Mouse (Mus musculus) C2C12 (cell line): ENCODE data around the gene Leo1. TPM values are rescaled to one million over a fixed set of nuclear protein-coding genes. Genes with fewer than 3 reads are reported as not detected.
"Not testable (repeated sequence)": the region's sequence is repeated elsewhere in the genome, so short reads cannot be mapped to it uniquely, and the experiment has no call there.

ENCODE experiments used
- H3K27me3 ChIP-seq: one replicate; pipeline ENCODE4 v1.6.1; 2011; ENCODE audit not compliant: control insufficient read depth, insufficient read depth, insufficient read length
- H3K36me3 ChIP-seq: one replicate; pipeline ENCODE4 v1.6.1; 2011; ENCODE audit not compliant: control insufficient read depth, insufficient read depth
- H3K4me3 ChIP-seq: one replicate; pipeline ENCODE4 v1.5.1; 2011; ENCODE audit warnings: mild to moderate bottlenecking, control low read depth; ENCODE audit not compliant: poor library complexity, insufficient read depth, severe bottlenecking
- H3K79me2 ChIP-seq: one replicate; pipeline ENCODE4 v1.6.1; 2011; ENCODE audit not compliant: control insufficient read depth, insufficient read depth
- H3K79me3 ChIP-seq: one replicate; pipeline ENCODE4 v1.6.1; 2011; ENCODE audit warnings: low read depth, control low read depth
- H3ac ChIP-seq: one replicate; pipeline ENCODE3; 2011; ENCODE audit warnings: low read depth; ENCODE audit not compliant: control insufficient read depth, insufficient read length
- CEBPB ChIP-seq: IDR thresholded peaks from one replicate; pipeline ENCODE4 v1.6.1; 2011; ENCODE audit warnings: low read depth, mild to moderate bottlenecking, control low read depth, moderate library complexity
- CTCF ChIP-seq: IDR thresholded peaks from one replicate; pipeline ENCODE4 v1.5.1; 2011; ENCODE audit not compliant: control insufficient read depth, insufficient read depth, insufficient read length
- FOSL1 ChIP-seq: IDR thresholded peaks from one replicate; pipeline ENCODE4 v1.8.0; 2011; ENCODE audit warnings: mild to moderate bottlenecking, low read length; ENCODE audit not compliant: poor library complexity, insufficient read depth, severe bottlenecking
- MAX ChIP-seq: IDR thresholded peaks from one replicate; pipeline ENCODE4 v1.6.1; 2011; ENCODE audit warnings: mild to moderate bottlenecking, control low read depth
- MYOD1 ChIP-seq: IDR thresholded peaks from one replicate; pipeline ENCODE4 v1.6.1; 2011; ENCODE audit warnings: low read depth; ENCODE audit not compliant: control insufficient read depth, insufficient read length
- MYOG ChIP-seq: IDR thresholded peaks from one replicate; pipeline ENCODE4 v1.6.1; 2011; ENCODE audit not compliant: control insufficient read depth, insufficient read length; ENCODE audit errors: extremely low read depth
- USF1 ChIP-seq: IDR thresholded peaks from one replicate; pipeline ENCODE4 v1.6.1; 2011; ENCODE audit warnings: low read depth, mild to moderate bottlenecking, control low read depth, moderate library complexity
- polyA plus RNA-seq: library from polyadenylated mRNA; unstranded; fragments of >200 nt; fragmentation: generic; extraction: Trizol; gene quantifications from one replicate; pipeline ENCODE4 v1.2.1, GENCODE M21; 2012; ENCODE audit warnings: missing spikeins

The Leo1 gene
- polyA plus RNA-seq, 1 experiment = 16.4 TPM

DNA sequence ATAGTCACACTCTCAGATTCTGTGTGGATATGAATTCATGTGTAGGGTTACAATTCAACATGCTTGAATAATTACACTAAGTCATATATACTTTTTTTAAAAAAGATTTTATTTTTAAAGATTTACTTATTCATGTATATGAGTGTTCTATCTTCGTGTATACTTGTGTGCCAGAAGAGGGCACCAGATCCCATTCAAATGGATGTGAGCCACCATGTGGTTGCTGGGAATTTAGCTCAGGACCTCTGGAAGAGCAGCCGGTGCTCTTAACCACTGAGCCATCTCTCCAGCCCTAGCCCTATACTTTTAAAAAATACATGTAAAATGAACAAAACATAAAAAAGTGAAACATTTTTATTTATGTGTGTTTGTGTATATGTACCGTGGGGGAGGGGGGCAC lies 26.3 kb downstream of the Leo1 start:
- TF ChIP-seq USF1 (no peak), CEBPB (no peak), FOSL1 (no peak), MYOG (no peak), MYOD1 (no peak), CTCF (no peak), MAX (no peak)
- no peak overlapping the region for H3ac ChIP-seq
- H3K79me2 ChIP-seq = no peaks in the 10 kb centered on the region
- H3K79me3 ChIP-seq = no peaks in the 10 kb centered on the region
- H3K27me3 ChIP-seq = no peaks in the 10 kb centered on the region
- peaks cover 35% of the 10 kb centered on the region for H3K36me3 ChIP-seq
- no peak overlapping the region for H3K4me3 ChIP-seq

DNA sequence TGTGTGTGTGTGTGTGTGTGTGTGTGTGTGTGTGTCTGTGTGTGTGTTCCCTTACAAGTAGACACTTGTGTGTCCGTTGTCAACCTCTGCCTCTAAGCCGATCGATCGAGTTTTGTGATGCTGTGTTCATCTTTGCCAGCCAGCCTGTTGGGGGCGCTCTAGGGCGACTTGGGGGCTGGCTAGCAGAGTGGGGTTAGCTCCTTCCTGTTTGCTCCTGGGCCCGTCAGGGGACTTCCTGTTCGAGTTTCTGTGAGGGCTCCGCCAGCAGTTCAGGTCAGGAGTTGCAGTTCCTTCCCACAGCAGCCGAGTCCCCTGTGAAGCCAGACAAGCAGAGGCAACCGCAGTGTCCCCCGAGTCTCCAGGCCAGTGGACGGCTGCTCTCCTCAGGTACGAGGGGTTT lies 27.0 kb downstream of the Leo1 start:
- Histone ChIP-seq H3K4me3 (no peak overlapping the region), H3K79me3 (no peaks in the 10 kb centered on the region), H3K27me3 (no peaks in the 10 kb centered on the region), H3K79me2 (no peaks in the 10 kb centered on the region), H3ac (no peak overlapping the region), H3K36me3 (peaks cover 35% of the 10 kb centered on the region)
- TF ChIP-seq USF1 (no peak), MYOD1 (no peak), CTCF (no peak), MYOG (no peak), FOSL1 (no peak), MAX (no peak), CEBPB (no peak)

DNA sequence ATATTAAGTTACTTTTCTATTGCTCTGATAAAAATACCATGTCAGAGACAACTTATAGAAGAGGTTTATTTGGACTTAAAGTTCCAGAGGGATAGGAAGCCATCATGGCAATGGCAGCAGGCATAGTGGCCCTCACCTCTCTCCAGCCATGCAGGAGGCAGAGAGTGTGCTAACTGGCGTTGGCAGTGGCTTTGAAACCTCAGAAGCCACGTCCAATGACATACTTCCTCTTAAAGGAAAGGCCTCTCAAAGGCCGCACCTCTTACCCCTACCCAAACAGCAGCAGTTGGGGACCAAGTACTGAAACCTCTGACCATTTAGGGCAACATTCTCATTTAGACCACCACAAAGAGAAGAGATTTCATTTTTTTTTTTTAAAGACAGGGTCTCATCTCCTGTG lies 35.9 kb downstream of the Leo1 start:
- TF ChIP-seq MYOG (no peak), FOSL1 (no peak), MAX (no peak), CEBPB (no peak), USF1 (no peak), MYOD1 (no peak), CTCF (no peak)
- H3K36me3 ChIP-seq = peaks cover 1% of the 10 kb centered on the region
- no peaks in the 10 kb centered on the region for H3K79me2 ChIP-seq
- H3K4me3 ChIP-seq = no peak overlapping the region
- H3K27me3 ChIP-seq = no peaks in the 10 kb centered on the region
- H3ac ChIP-seq = no peak overlapping the region
- no peaks in the 10 kb centered on the region for H3K79me3 ChIP-seq

DNA sequence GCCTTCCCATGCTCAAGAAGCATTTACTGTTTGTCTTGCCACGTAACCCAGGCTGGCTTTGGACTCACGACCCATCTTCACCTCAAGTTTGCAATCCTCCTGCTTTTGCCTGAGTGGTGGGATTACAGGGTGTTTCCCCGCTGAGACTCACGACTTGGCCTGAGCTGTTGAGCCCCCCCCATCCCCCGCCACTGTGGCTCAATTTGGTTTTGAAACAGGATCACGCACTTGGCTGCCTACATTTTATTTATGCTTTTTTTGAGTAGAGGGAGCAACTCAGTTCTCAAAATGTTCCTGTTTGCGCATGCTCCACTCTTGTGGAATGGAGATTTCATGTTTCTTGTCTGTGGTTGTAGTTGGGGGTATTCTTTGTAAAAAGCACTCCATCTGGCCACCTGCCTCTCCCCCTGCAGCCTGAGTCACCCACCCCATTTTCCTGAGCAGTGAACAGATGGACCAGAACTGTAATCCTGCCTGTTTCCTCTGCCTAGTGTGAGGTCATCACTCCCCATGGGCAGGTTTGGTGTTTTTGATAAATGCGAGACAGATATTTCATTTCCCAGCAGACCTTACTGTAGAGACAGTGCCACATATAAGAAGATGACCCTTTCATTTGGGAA lies 37.9 kb downstream of the Leo1 start:
- H3K4me3 ChIP-seq = no peak overlapping the region
- no peaks in the 10 kb centered on the region for H3K27me3 ChIP-seq
- H3K36me3 ChIP-seq = no peaks in the 10 kb centered on the region
- TF ChIP-seq MYOG = no peak
- no peak for TF ChIP-seq CEBPB
- no peak for TF ChIP-seq USF1
- no peaks in the 10 kb centered on the region for H3K79me2 ChIP-seq
- no peak overlapping the region for H3ac ChIP-seq
- H3K79me3 ChIP-seq = no peaks in the 10 kb centered on the region

DNA sequence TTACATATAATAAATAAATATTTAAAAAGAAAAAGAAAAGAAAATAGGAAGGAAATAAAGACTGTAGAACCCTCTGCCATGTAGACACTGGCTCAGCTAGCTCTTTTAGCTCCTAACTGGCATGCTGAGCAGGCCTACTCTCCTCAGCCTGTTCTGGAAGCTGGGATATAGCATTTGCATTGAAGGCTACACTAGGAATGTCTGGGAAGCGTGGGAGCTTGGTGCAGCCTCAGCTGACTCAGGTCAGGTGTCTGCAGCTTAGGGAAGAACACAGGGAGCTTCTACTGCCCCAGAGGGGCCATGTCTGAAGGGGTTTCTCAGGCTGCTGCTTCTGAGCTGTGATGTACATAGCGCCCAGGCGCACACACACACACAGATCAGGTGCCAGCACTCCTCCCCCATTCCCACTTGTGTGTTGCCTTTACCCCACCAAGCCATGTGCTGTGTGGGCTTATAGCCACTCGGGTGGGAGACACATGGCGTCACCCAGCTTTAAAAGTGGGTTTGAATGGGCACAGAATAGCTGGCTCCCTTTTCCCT lies 39.3 kb downstream of the Leo1 start:
- Histone ChIP-seq H3K27me3 (no peaks in the 10 kb centered on the region), H3K79me3 (no peaks in the 10 kb centered on the region), H3K79me2 (no peaks in the 10 kb centered on the region), H3ac (no peak overlapping the region), H3K36me3 (no peaks in the 10 kb centered on the region), H3K4me3 (no peak overlapping the region)
- TF ChIP-seq USF1 = no peak
- TF ChIP-seq FOSL1 = no peak
- TF ChIP-seq CTCF = no peak
- no peak for TF ChIP-seq MYOD1
- TF ChIP-seq CEBPB = no peak
- no peak for TF ChIP-seq MYOG
- no peak for TF ChIP-seq MAX

DNA sequence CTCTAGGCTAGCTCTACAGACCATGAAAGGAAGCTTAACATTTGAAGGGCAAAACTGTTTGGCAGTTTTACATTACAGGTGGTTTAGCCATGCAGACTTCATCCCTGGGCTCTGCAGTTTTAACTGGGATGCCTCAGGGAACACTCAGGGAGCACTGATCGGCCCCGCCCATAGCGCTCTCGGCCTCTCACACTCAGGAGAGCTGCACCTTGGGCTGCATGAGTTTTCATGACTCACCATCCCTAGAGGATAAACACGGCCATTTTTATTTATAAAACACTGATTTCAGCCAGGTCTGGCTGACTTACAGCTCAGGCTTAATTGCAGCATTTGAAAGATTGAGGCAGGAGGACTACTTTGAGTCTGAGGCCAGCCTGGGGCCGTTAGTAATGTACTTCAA lies 43.9 kb downstream of the Leo1 start:
- H3K27me3 ChIP-seq = no peaks in the 10 kb centered on the region
- no peak overlapping the region for H3K4me3 ChIP-seq
- no peaks in the 10 kb centered on the region for H3K36me3 ChIP-seq
- no peaks in the 10 kb centered on the region for H3K79me2 ChIP-seq
- no peaks in the 10 kb centered on the region for H3K79me3 ChIP-seq
- TF ChIP-seq USF1 = no peak
- no peak for TF ChIP-seq MYOD1
- TF ChIP-seq CEBPB = no peak
- no peak for TF ChIP-seq FOSL1
- TF ChIP-seq MYOG = no peak
- TF ChIP-seq MAX = no peak
- TF ChIP-seq CTCF = no peak
- H3ac ChIP-seq = no peak overlapping the region

DNA sequence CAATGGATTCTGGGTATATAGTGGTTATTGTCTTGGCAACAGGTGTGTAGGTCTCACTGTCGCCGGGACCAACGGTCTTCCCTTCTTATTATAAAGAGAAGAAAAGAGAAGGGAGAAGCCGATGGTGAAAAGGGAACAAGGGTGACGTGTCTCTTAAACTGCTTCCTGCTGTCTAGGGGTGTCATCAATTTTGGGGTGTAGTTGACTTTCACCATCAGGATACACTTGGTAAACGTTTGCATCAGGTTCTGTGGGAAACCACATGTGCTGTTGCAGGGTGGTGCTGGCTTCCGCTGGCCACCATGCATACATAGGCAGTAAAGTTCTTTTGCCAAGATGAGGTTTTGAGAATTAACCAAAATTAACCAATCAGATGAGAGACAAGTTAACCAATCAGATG lies 46.9 kb downstream of the Leo1 start:
- H3K4me3 ChIP-seq, H3K79me3 ChIP-seq, H3K36me3 ChIP-seq, H3K79me2 ChIP-seq, H3ac ChIP-seq, H3K27me3 ChIP-seq: not testable (repeated sequence)
